Mouse (Mus musculus) spleen, adult 2 months (tissue): ENCODE data around the gene Gm12569. TPM values are rescaled to one million over a fixed set of nuclear protein-coding genes. Genes with fewer than 3 reads are reported as not detected.
A peak's percentile ranks its signal among the peaks of the same experiment; 100 is the strongest.

ENCODE experiments used
- DNase-seq, 2 experiments: peaks; one replicate each; pipeline versions ENCODE4 v3.0.0 to v3.0.0-alpha.2; 2012 to 2021; ENCODE audit warnings: low spot score in 2 of 2, low read depth in 1 of 2
- H3K27ac ChIP-seq: fragments of 200-500 bp; 2 replicates; pipeline ENCODE4 v1.5.1; 2012; ENCODE audit warnings: low read length, inconsistent platforms; ENCODE audit not compliant: insufficient read depth
- H3K27me3 ChIP-seq: fragments of 200-500 bp; 2 replicates; pipeline ENCODE4 v1.6.1; 2012; ENCODE audit warnings: mild to moderate bottlenecking, moderate library complexity, low read length, inconsistent platforms; ENCODE audit not compliant: control insufficient read depth, insufficient read depth
- H3K36me3 ChIP-seq: fragments of 200-500 bp; 2 replicates; pipeline ENCODE4 v1.6.1; 2012; ENCODE audit warnings: mild to moderate bottlenecking, low read length, inconsistent platforms; ENCODE audit not compliant: control insufficient read depth, insufficient read depth
- H3K4me1 ChIP-seq: fragments of 200-500 bp; 2 replicates; pipeline ENCODE4 v1.6.1; 2011; ENCODE audit warnings: inconsistent platforms; ENCODE audit not compliant: control insufficient read depth, insufficient read depth, insufficient read length
- H3K4me3 ChIP-seq: fragments of 200-500 bp; 2 replicates; pipeline ENCODE4 v1.5.1; 2011; ENCODE audit warnings: mild to moderate bottlenecking, inconsistent platforms; ENCODE audit not compliant: insufficient read depth, insufficient read length; ENCODE audit errors: extremely low read depth
- CTCF ChIP-seq: fragments of 200-500 bp; IDR thresholded peaks from 2 replicates; pipeline ENCODE4 v1.5.1; 2011; ENCODE audit warnings: mild to moderate bottlenecking, inconsistent platforms; ENCODE audit not compliant: insufficient read depth, insufficient read length, insufficient replicate concordance; ENCODE audit errors: extremely low read depth
- POLR2A ChIP-seq: fragments of 200-500 bp; IDR thresholded peaks from 2 replicates; pipeline ENCODE4 v1.6.1; 2011; ENCODE audit warnings: low read depth, low read length, inconsistent platforms
- WGBS: fragments of 180-500 bp; shearing (Covaris S2); methylation state at CpG from one replicate; pipeline ENCODE4 v1.1.7; 2018; 5-methylcytosine and 5-hydroxymethylcytosine counted together
- polyA plus RNA-seq: library from polyadenylated mRNA; depleted of rRNA; stranded (reverse); fragments of >200 nt; gene quantifications from 2 replicates; pipeline ENCODE4 v1.2.3, GENCODE M21; 2012

The Gm12569 gene
- polyA plus RNA-seq, 1 experiment = not detected

- no peaks in the 10 kb centered on the region for H3K36me3 ChIP-seq
- H3K4me3 ChIP-seq = no peak overlapping the region
- H3K4me1 ChIP-seq = no peaks in the 10 kb centered on the region
- DNase-seq = no peak
- 72% methylated on average over 9 of the region's 9 CpGs for WGBS
- no peak overlapping the region for H3K27ac ChIP-seq
- no peaks in the 10 kb centered on the region for H3K27me3 ChIP-seq
- TF ChIP-seq CTCF (no peak), POLR2A (no peak)
Measured at GRCm38 (mm10) chr11:51234626-51235025, 14.4 kb downstream of the Gm12569 start.

GRCm38 (mm10) chr11:51242897-51243296, 22.6 kb downstream of the Gm12569 start:
- no peak for DNase-seq
- Histone ChIP-seq H3K4me1 (no peaks in the 10 kb centered on the region), H3K27ac (no peak overlapping the region), H3K4me3 (no peak overlapping the region), H3K27me3 (no peaks in the 10 kb centered on the region), H3K36me3 (no peaks in the 10 kb centered on the region)
- TF ChIP-seq POLR2A (no peak), CTCF (no peak)
- whole genome bisulfite sequencing = 91% methylated on average over 2 of the region's 2 CpGs

GRCm38 (mm10) chr11:51257006-51257405, 36.7 kb downstream of the Gm12569 start:
- H3K4me3 ChIP-seq = no peak overlapping the region
- WGBS = 89% methylated on average over 4 of the region's 4 CpGs
- H3K27me3 ChIP-seq = no peaks in the 10 kb centered on the region
- DNase-seq = no peak
- H3K27ac ChIP-seq = no peak overlapping the region
- H3K4me1 ChIP-seq = no peaks in the 10 kb centered on the region
- H3K36me3 ChIP-seq = no peaks in the 10 kb centered on the region
- TF ChIP-seq CTCF (no peak), POLR2A (no peak)

DNA sequence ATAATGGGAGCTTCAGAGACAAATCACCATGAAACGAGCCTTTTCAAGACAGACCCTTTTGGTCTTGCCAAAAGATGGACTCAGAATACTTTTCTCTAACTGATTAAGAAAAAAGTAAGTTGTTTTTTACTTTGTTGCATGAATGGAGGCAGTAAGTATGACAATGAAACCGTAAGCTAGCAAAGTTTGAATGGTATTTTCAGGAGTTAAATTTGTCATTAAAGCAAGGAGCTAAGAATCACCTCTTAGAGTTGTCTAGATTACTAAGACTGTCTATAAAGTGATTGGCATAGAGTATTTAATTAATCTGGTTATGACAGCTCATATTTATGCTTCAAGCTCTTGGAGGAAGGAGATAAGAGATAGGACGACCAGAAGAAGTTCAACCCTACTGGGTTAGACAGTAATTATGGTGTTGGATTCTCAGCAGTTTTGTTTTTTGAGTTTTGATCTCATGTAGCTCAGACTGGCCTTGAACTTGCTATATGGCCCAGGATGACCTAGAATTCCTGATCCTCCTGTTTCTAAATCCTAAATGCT, 41.5 kb downstream of the Gm12569 start, which contains the start of gene Clk4:
TSS of gene Clk4 (plus strand) at position 51 of the 540 bp plus-strand sequence.
- WGBS = 85% methylated on average over 3 of the region's 3 CpGs
- H3K4me1 ChIP-seq = peaks cover 9% of the 10 kb centered on the region; the same call in 1 of the 2 replicates

GRCm38 (mm10) chr11:51262342-51263285, 42.3 kb downstream of the Gm12569 start, which contains the start of gene BC049762:
Gene BC049762, minus strand, starts transcription at chr11:51263046.
- no peak for TF ChIP-seq CTCF
- peak; percentile 92 for TF ChIP-seq POLR2A
- peak within 1 kb of the TSS; percentile 95 for H3K27ac ChIP-seq
- peak within 1 kb of the TSS; percentile 90 for H3K4me3 ChIP-seq
- H3K27me3 ChIP-seq = no peaks in the 10 kb centered on the region
- 0 out of 2 replicates have a peak, but pooled peaks cover 1% of the 10 kb centered on the region for H3K36me3 ChIP-seq
- peaks cover 9% of the 10 kb centered on the region; the same call in 1 of the 2 replicates for H3K4me1 ChIP-seq
- 2% methylated on average over 57 of the region's 57 CpGs for WGBS
- DNase-seq = peak; percentile 97 to 99

More for the DNA sequence above, 41.5 kb downstream of the Gm12569 start, which contains the start of gene Clk4:
- no peaks in the 10 kb centered on the region for H3K27me3 ChIP-seq
- peak within 1 kb of the TSS; percentile 68 for H3K4me3 ChIP-seq
- no peak for DNase-seq
- TF ChIP-seq POLR2A (no peak), CTCF (no peak)
- H3K27ac ChIP-seq = peak within 1 kb of the TSS; percentile 89
- no peaks in the 10 kb centered on the region for H3K36me3 ChIP-seq

DNA sequence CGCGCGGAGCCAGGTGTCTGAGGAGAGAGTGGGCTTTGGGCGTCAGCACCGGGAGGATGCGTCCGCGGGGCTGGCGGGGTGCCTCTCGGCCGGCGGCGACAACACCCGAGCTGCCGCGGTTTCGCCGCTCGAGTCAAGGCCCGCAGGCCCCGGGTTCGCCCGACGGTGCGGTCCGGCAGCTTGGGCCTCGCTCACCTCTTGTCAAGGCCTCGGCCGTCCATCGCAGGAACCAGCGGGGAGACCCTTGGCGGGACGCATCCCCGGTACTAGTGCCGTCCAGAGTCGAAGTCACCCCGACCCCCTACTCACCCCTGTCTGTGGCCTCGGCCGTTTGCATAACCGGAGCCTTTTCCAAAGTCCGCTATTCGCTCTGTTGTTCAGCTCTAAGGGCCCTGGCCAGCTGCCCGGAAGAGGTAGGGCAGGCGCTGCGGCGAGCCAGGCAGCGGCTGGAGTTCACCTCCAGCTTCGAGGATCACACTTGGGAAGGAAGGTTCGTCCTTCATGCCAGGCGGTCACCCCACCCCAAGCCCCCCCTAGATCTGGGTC, 43.1 kb downstream of the Gm12569 start:
- DNase-seq = no peak
- peak overlapping the region; percentile 90 for H3K4me3 ChIP-seq

More for the DNA sequence above, 43.1 kb downstream of the Gm12569 start:
- WGBS = under 1% methylated on average over 50 of the region's 50 CpGs
- TF ChIP-seq CTCF (no peak), POLR2A (no peak)
- peak overlapping the region; percentile 95 for H3K27ac ChIP-seq
- no peaks in the 10 kb centered on the region for H3K27me3 ChIP-seq
- peaks cover 9% of the 10 kb centered on the region; the same call in 1 of the 2 replicates for H3K4me1 ChIP-seq
- peaks cover 1% of the 10 kb centered on the region; the same call in 1 of the 2 replicates for H3K36me3 ChIP-seq
